Mouse (Mus musculus) intestine, embryonic 16.5 days (tissue): ENCODE results near the gene Ppp1r16b. TPM values are rescaled to one million over a fixed set of nuclear protein-coding genes. Genes with fewer than 3 reads are reported as not detected.

Experiments
- ATAC-seq: fragments of 200-750 bp; cut with Nextera tagmentation; 2 replicates; pipeline ENCODE4 v1.8.0; 2017; ENCODE audit warnings: moderate TSS enrichment, moderate library complexity
- H3K27ac ChIP-seq: fragments of 300-500 bp; sonication (generic); 2 replicates; pipeline ENCODE4 v1.5.1; 2014; ENCODE audit warnings: mild to moderate bottlenecking, low read length
- H3K27me3 ChIP-seq: fragments of 300-500 bp; sonication (generic); replicated peaks from 2 replicates; pipeline ENCODE4 v1.6.1; 2014; ENCODE audit warnings: low read length, control low read depth, mixed read lengths; ENCODE audit not compliant: control insufficient read depth, insufficient read depth
- H3K36me3 ChIP-seq: fragments of 300-500 bp; sonication (generic); 2 replicates; pipeline ENCODE4 v1.6.1; 2014; ENCODE audit warnings: low read length, control low read depth; ENCODE audit not compliant: control insufficient read depth, insufficient read depth
- H3K4me1 ChIP-seq: fragments of 300-500 bp; sonication (generic); 2 replicates; pipeline ENCODE4 v1.6.1; 2014; ENCODE audit warnings: low read length, control low read depth, mixed read lengths; ENCODE audit not compliant: control insufficient read depth, insufficient read depth
- H3K4me2 ChIP-seq: fragments of 300-500 bp; sonication (generic); 2 replicates; pipeline ENCODE4 v1.6.1; 2014; ENCODE audit warnings: low read depth, low read length, control low read depth
- H3K4me3 ChIP-seq: fragments of 300-500 bp; sonication (generic); 2 replicates; pipeline ENCODE4 v1.5.1; 2014; ENCODE audit warnings: mild to moderate bottlenecking, low read length
- H3K9ac ChIP-seq: fragments of 300-500 bp; sonication (generic); 2 replicates; pipeline ENCODE4 v1.6.1; 2014; ENCODE audit warnings: low read depth, low read length
- H3K9me3 ChIP-seq: fragments of 300-500 bp; sonication (generic); 2 replicates; pipeline ENCODE4 v1.6.1; 2016; ENCODE audit warnings: low read length, control low read depth; ENCODE audit not compliant: control insufficient read depth
- WGBS: fragments of 180-500 bp; shearing (Covaris S2); extraction: QIAGEN DNeasy Blood & Tissue Kit; methylation state at CpG from one replicate; pipeline ENCODE4 v1.1.7; 2014; 5-methylcytosine and 5-hydroxymethylcytosine counted together
- microRNA counts: library from miRNA; unstranded; fragments of <30 nt; microRNA quantifications from one replicate; lab custom pipeline; 2016
- microRNA-seq: library from miRNA; unstranded; fragments of <30 nt; microRNA quantifications from one replicate; pipeline ENCODE4, GENCODE M21; 2016
- polyA plus RNA-seq: library from polyadenylated mRNA; unstranded; fragments of >200 nt; fragmentation: Nextera tagmentation; extraction: Ambion mirVana; gene quantifications from 2 replicates; pipeline ENCODE4 v1.2.1, GENCODE M21; 2015

The Ppp1r16b gene
- polyA plus RNA-seq, 1 experiment from 2014 or later = 3.5 TPM

DNA sequence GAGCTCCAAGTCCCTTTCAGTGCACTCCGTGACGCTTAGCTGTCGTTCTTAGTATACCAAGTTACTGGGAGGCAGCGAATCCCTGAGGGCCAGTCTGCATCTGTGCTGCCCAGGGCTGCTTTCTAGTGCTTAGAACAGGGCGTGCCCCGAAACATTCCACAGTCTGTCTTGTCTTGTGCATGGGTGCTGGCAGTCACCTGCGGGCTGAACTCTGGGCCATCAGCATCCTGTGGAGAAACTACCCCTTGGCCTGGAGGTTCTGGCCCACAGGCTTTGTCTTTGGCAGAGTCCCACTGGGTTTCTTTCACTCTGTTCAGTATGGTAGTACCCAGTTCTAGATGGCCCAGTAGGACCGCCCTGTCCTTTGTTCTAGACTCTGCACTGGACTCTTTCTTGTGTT is 135.6 kb downstream of the Ppp1r16b start:
- Histone ChIP-seq H3K9ac (no peak overlapping the region), H3K27me3 (no peaks in the 10 kb centered on the region), H3K4me2 (no peak overlapping the region), H3K27ac (no peak overlapping the region), H3K36me3 (no peaks in the 10 kb centered on the region), H3K4me3 (no peak overlapping the region), H3K9me3 (no peaks in the 10 kb centered on the region), H3K4me1 (no peaks in the 10 kb centered on the region)
- 92% methylated on average over 8 of the region's 8 CpGs for WGBS
- no peak for ATAC-seq

GRCm38 (mm10) chr2:158803575-158803974 is 138.4 kb downstream of the Ppp1r16b start:
- Histone ChIP-seq H3K36me3 (no peaks in the 10 kb centered on the region), H3K4me2 (no peak overlapping the region), H3K9ac (no peak overlapping the region), H3K9me3 (no peaks in the 10 kb centered on the region), H3K4me1 (no peaks in the 10 kb centered on the region), H3K4me3 (no peak overlapping the region), H3K27ac (no peak overlapping the region), H3K27me3 (no peaks in the 10 kb centered on the region)
- WGBS = 65% methylated on average over 8 of the region's 8 CpGs
- peak; percentile 91 for ATAC-seq

- Histone ChIP-seq H3K4me1 (no peaks in the 10 kb centered on the region), H3K4me3 (no peak overlapping the region), H3K4me2 (no peak overlapping the region), H3K36me3 (peaks cover 8% of the 10 kb centered on the region), H3K9me3 (no peaks in the 10 kb centered on the region), H3K27ac (no peak overlapping the region), H3K27me3 (no peaks in the 10 kb centered on the region), H3K9ac (no peak overlapping the region)
- no peak for ATAC-seq
Measured at GRCm38 (mm10) chr2:158815686-158816085, 150.5 kb downstream of the Ppp1r16b start.

MicroRNAs encoded within 50 kb of the gene (microRNA counts, 519-probe panel; counts per million panel counts)
- 1,065 counts per million, percentile 5 among the panel's probes with 10 or more counts for microRNA mmu-miR-3474 (lab: Ali Mortazavi, UCI)

Small RNA genes within 50 kb of the gene (microRNA-seq; reads per million reads assigned to microRNA genes)
- gene Gm26141 (not detected), gene Mir3474 (3.2 reads per million, percentile 8 among the genes with 10 or more reads in this experiment)

Other genes starting within 250 kb of the Ppp1r16b start
- gene Adig, start 162.8 kb upstream of the Ppp1r16b start, polyA plus RNA-seq = not detected in 2 replicates
- 0.22 TPM in 2 replicates for gene Arhgap40, start 152.6 kb upstream of the Ppp1r16b start, polyA plus RNA-seq
- gene Slc32a1, start 54.6 kb upstream of the Ppp1r16b start, polyA plus RNA-seq = not detected in 2 replicates
- 1.0 and 3.8 TPM in 2 replicates for gene Actr5, start 40.5 kb upstream of the Ppp1r16b start, polyA plus RNA-seq
- gene Fam83d, start 102.7 kb downstream of the Ppp1r16b start, polyA plus RNA-seq = 39.7 and 45.0 TPM in 2 replicates
- gene Dhx35, start 129.4 kb downstream of the Ppp1r16b start, polyA plus RNA-seq = 12.3 and 12.7 TPM in 2 replicates